Mouse (Mus musculus) lung, adult 2 months (tissue): ENCODE measurements around the gene Pfdn2. TPM values are rescaled to one million over a fixed set of nuclear protein-coding genes. Genes with fewer than 3 reads are reported as not detected.

Source experiments
- DNase-seq: peaks from one replicate; pipeline ENCODE4 v3.0.0; 2022
- H3K4me1 ChIP-seq: fragments of 200-500 bp; 2 replicates; pipeline ENCODE4 v1.6.1; 2011; ENCODE audit warnings: low read length; ENCODE audit not compliant: control insufficient read depth, insufficient read depth
- H3K4me3 ChIP-seq: fragments of 200-500 bp; replicated peaks from 2 replicates; pipeline ENCODE3; 2011; ENCODE audit warnings: low read depth, mild to moderate bottlenecking, control low read depth, low read length; ENCODE audit errors: extremely low read depth
- CTCF ChIP-seq: fragments of 200-500 bp; IDR thresholded peaks from 2 replicates; pipeline ENCODE4 v1.5.1; 2011; ENCODE audit warnings: mild to moderate bottlenecking, low read length, control low read depth; ENCODE audit not compliant: insufficient read depth
- POLR2A ChIP-seq: fragments of 200-500 bp; IDR thresholded peaks from 2 replicates; pipeline ENCODE4 v1.6.1; 2011; ENCODE audit warnings: low read depth, mild to moderate bottlenecking, control low read depth, low read length, borderline replicate concordance; ENCODE audit errors: extremely low read depth
- WGBS: fragments of 180-500 bp; shearing (Covaris S2); methylation state at CpG from one replicate; pipeline ENCODE4 v1.1.7; 2018; 5-methylcytosine and 5-hydroxymethylcytosine counted together
- polyA plus RNA-seq: library from polyadenylated mRNA; depleted of rRNA; stranded (reverse); fragments of >200 nt; gene quantifications from 2 replicates; pipeline ENCODE4 v1.2.3, GENCODE M21; 2012

The Pfdn2 gene
- polyA plus RNA-seq, 1 experiment, result 20.0 TPM

DNA sequence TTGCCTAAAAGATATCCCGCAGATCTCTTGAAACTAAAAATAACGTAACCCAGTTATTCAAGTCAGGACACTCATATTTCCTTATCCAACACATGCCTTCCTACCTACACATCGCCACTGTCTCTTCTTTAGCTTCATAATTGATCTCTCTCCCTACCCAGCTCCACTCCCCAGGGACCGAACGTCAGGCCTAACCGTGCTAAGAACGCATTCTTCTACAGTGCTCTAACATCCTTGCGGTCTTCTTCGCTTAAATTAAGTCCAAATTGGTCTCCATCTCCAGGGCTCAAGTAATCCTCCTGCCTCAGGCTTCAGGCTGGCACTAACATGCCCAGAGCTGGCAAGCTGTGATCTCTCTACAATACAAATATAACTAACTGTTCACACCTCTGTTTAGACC lies 17.2 kb upstream of the Pfdn2 start:
- DNase-seq, result no peak
- 14% methylated on average over 9 of the region's 9 CpGs for WGBS
- peaks cover 9% of the 10 kb centered on the region for H3K4me1 ChIP-seq
- peak overlapping the region; percentile 82 for H3K4me3 ChIP-seq
- TF ChIP-seq POLR2A, result no peak

DNA sequence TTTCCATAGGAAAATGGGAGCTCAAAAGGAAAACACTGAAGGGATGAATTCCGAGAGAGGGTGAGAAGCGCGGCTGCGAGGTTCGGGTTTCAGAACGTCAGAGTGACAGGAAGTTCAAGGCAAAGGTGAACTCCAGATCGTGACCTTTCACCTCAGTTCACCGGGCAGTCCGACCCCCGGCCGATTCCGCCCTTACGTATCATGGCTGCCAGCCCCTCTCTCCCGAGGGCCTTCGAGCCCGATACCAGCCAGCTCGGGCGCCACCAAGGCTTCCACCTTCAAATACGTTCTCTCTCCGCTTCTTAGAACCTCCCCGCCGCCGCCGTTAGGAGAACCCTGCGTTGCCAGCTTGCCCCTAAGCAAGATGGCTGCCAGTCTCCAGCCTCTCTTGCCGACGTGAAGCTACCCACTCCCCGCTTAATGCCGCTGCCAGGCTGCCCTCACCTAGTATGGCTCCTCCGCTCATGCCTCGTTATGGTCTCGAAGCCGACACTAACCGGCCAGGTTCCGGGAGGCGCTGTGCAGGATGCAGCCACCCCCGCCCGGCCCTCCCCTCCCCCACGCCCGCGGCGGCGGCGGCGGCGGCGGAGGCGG lies 16.5 kb upstream of the Pfdn2 start, which contains the start of gene Dedd:
Gene Dedd, plus strand, starts transcription at position 307 of the 594 bp plus-strand sequence.
- Histone ChIP-seq H3K4me1 (peaks cover 9% of the 10 kb centered on the region), H3K4me3 (peak within 1 kb of the TSS; percentile 82)
- DNase-seq, result peak; percentile 92
- TF ChIP-seq POLR2A, result peak; percentile 46; the same call in 1 of the 2 replicates
- TF ChIP-seq CTCF, result no peak
- WGBS, result 1% methylated on average over 47 of the region's 48 CpGs

DNA sequence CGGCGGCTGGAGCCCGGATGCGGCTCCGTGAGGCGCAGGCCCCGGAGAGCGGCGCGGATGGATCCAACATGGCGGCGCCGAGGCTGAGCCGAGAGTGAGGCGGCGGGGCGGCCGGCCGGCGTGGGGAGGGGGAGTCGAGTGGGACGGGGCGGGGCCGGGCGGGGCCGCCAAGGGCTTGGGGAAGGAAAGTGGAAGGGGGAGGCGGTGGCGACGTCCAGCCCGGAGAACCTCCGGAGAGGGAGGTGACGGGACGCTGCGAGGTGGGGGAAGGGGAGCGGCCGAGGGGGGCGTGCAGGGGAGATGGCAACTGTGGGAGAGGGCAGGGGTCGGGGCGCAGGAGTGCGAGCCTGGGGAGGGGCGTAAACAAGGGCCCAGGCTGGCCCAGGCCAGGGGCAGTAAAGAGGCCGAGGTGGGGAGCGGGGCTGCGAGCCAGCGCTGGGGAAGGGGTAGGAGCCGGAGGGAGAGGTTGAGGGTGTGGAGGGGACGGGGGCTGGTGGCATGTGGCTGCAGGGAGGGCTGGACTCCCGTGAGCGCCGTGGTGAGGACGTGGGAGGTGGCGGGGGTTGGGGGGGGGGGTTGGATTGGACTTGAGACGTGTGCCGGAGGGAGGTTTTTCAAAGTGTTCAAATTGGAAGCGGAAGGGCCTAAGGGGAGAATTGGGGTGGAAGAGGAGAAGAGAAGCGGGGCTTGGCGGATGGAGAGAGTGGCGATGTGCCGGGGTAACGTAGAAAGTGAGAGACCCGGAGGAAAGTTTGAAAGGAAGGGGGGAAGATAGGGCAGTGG lies 15.8 kb upstream of the Pfdn2 start:
- Histone ChIP-seq H3K4me1 (peaks cover 9% of the 10 kb centered on the region), H3K4me3 (peak overlapping the region; percentile 82)
- DNase-seq, result peak; percentile 53
- TF ChIP-seq CTCF (no peak), POLR2A (peak; percentile 43; the same call in 1 of the 2 replicates)
- WGBS, result 1% methylated on average over 52 of the region's 61 CpGs

DNA sequence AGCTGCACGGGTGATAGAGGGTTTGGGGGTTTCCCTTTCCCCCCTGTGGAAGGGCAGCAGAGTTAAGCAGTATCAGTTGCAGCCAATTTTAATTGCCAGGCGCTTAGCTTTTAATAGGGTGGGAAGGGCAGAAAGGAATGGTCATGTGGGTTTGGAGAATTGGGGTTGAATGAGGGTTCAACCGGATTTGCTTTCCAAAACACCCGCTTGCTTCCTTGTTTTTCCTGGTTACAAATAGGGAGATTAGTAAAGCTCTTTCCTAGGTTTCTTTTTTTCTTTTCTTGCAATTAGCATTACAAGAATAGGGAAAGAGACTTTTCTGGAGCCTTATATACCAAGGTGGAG lies 15.3 kb upstream of the Pfdn2 start:
- 0% methylated on average over 4 of the region's 4 CpGs for WGBS
- TF ChIP-seq POLR2A (no peak), CTCF (no peak)
- Histone ChIP-seq H3K4me1 (peaks cover 9% of the 10 kb centered on the region), H3K4me3 (peak overlapping the region; percentile 82)
- no peak for DNase-seq

DNA sequence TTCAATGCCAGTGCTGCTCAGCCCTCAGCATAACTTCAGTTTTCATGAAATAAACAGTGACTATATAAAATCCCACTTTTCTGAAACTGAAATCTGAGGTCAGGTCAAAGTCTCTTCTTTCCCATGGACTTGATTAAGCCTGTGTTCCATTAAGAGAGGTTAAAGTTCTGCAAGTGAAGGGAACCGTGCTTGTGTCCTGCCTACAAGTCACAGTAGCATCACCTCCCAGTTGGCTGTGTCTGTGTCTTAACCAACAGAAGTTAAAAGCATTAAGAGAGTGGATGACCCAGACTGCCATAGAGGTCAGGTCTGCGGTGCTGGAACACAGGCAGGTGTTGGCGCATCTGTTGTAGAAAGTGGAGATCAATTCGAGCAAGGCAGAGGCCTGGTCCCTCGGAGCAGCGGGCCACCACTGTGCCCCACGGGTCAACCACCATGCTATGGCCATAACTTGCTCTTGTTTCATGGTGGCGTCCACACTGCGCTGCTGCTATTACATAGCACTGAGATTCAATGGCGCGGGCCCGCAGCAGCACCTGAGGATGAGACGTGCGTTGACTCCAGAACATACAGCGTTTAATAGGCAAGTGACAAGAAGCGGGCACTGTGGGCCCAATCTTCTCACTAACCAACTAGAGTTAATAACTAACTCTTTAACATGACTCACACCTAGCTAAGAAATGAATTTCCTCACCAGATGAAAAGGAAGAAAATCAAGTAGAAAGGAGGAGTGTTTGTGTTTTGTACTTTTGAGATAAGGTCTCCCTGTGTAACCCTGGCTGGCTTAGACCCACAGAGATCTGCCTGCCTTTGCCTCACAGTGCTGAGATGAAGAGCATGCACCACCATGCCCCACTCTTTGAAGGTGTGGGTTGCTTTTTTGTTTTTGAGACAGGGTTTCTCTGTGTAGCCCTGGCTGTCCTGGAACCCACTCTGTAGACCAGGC lies 2.9 kb upstream of the Pfdn2 start:
- H3K4me1 ChIP-seq, result peaks cover 6% of the 10 kb centered on the region; the same call in 1 of the 2 replicates
- H3K4me3 ChIP-seq, result no peak overlapping the region
- WGBS, result 81% methylated on average over 16 of the region's 16 CpGs
- no peak for TF ChIP-seq POLR2A
- no peak for TF ChIP-seq CTCF
- DNase-seq, result no peak

DNA sequence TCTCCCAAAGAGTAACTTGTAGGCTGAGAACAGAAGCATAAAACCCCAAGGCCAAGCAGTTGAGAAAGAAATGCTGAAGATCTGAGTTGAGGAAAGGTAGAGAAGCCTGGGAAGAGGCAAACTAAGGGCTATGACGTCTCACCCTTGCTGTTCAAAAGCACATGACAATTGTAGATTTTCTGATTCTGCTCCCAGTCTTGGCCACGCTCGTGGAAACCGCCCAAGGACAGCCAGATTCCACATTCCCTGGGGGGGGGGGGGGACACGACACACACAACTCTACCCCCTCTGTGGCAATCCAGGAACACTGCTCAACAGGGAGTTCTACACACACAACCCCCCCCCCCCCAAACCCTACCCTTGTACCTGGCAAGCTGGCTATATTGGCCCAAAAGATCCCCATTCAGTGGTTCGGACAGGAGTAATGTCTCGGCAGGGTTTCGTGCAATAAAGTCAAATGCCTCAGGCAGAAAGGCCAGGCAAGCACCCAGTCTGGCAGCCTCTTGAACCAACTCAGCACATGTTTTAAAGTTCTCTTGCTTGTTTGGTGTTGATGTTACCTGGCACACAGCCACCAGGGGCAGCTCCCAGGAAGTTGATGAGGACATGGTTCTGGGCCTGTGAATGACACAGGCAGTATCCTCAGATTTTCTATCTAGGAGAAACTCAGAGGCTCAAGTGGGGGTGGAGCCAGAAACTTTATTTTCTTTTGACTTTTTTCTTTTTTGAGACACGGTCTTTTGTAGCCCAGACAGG lies 1.4 kb upstream of the Pfdn2 start:
- Histone ChIP-seq H3K4me3 (no peak overlapping the region), H3K4me1 (peaks cover 6% of the 10 kb centered on the region; the same call in 1 of the 2 replicates)
- TF ChIP-seq POLR2A, result no peak
- TF ChIP-seq CTCF, result no peak
- WGBS, result 57% methylated on average over 9 of the region's 9 CpGs
- DNase-seq, result no peak

DNA sequence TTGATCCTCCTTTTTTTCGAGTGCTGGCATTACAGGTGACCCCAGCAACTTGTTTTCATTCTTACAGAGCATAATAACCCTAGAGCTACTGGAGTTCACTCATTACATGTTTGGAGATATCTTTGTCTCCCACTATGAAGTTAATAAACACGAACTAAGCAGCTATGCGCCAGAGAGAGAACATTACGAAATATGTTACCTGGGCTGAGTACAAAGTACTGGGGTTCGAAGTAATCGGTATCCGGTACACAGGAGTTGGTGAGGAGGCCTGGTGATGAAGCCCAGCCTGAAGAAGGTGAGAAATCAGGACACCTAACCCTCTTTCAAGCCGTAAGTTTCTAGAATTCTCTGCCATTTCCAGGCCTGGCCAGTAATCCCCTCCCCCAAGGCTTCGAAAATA lies 755 bp upstream of the Pfdn2 start:
- peaks cover 6% of the 10 kb centered on the region; the same call in 1 of the 2 replicates for H3K4me1 ChIP-seq
- H3K4me3 ChIP-seq, result peak overlapping the region; percentile 97
- WGBS, result 62% methylated on average over 9 of the region's 9 CpGs
- no peak for TF ChIP-seq CTCF
- no peak for TF ChIP-seq POLR2A
- DNase-seq, result no peak

DNA sequence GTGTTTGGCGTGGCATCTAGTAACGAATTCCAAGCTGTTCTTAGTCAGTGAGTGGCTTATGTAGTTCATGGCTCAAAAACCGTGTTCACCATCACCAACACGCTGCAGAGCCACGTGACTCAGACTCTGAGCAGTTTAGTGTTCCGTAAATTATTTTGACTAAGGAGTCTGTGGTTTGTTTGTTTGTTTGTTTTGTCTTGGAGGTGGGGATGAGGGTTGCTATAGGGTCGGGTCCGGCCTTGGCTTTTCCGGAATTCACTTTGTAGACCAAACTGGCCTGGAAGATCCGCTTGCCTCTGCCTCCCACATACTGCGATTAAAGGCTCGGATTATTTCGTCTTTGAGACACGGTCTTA lies 603 bp downstream of the Pfdn2 start:
- WGBS, result under 1% methylated on average over 14 of the region's 14 CpGs

More for the DNA sequence above, 603 bp downstream of the Pfdn2 start:
- DNase-seq, result no peak
- Histone ChIP-seq H3K4me1 (peaks cover 6% of the 10 kb centered on the region; the same call in 1 of the 2 replicates), H3K4me3 (peak overlapping the region; percentile 97)
- no peak for TF ChIP-seq POLR2A
- no peak for TF ChIP-seq CTCF
